Mouse (Mus musculus): ENCODE data around the gene Gm29133.

DNA sequence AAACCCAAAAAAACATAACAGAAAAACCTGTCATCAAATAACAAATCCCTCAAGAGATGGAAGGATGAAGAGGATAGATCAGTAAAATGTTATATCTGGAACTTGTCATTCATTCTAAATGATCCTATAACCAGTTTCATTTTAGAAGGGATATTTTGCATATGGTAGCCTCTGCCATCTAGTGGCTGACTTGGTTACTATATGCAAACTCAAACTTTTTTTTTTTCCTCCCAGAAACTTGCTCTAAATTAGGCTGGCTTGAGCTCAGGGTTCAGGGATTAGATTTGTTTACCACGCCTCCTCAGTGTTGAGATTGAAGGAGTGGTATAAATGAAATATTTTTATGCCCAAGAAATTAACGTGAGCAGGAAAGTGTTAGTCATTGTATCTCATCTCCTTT is 27.3 kb upstream of the Gm29133 start:
- no peak for TF ChIP-seq CTCF (IDR thresholded peaks at IDR 0.05; ENCODE audit: borderline replicate concordance, insufficient read depth, low read depth, low read length)
- TF ChIP-seq POLR2A (IDR thresholded peaks at IDR 0.05; ENCODE audit: borderline replicate concordance, insufficient read depth, low read length) = no peak

Measured in cerebellum, adult 2 months (tissue).